Mouse (Mus musculus) naive thymus-derived CD4-positive, alpha-beta T cell, adult 5 months (primary cell): ENCODE measurements around the gene Sptan1. TPM values are rescaled to one million over a fixed set of nuclear protein-coding genes. Genes with fewer than 3 reads are reported as not detected.

ENCODE experiments used
- polyA plus RNA-seq: library from polyadenylated mRNA; unstranded; fragments of 100-300 nt; shearing (Covaris generic); gene quantifications from one replicate; pipeline ENCODE4 v1.2.1, GENCODE M21; 2017

The Sptan1 gene
- polyA plus RNA-seq: 128 TPM

GRCm38 (mm10) chr2:29965250-29965843 is at the start of gene Sptan1:
Gene Sptan1 (plus strand): TSS chr2:29965560.

GRCm38 (mm10) chr2:29934906-29935599 is 30.3 kb upstream of the Sptan1 start, which contains the start of gene Gle1:
Gene Gle1 (plus strand): TSS chr2:29935426.

GRCm38 (mm10) chr2:30048699-30049388 is 83.5 kb downstream of the Sptan1 start, which contains the start of gene Wdr34:
Gene Wdr34 (minus strand): TSS chr2:30048881.

GRCm38 (mm10) chr2:30057223-30057904 is 92.0 kb downstream of the Sptan1 start, which contains the start of gene Set:
Gene Set (plus strand): TSS chr2:30057378.

GRCm38 (mm10) chr2:30077502-30078348 is 112.4 kb downstream of the Sptan1 start, which contains the start of gene Pkn3:
Gene Pkn3 (plus strand): TSS chr2:30077684.

Other genes starting within 250 kb of the Sptan1 start
- not detected for gene Gm13420, start 213.9 kb upstream of the Sptan1 start, polyA plus RNA-seq
- not detected for gene Gm13547, start 206.2 kb upstream of the Sptan1 start, polyA plus RNA-seq
- 6.6 TPM for gene Coq4, start 178.1 kb upstream of the Sptan1 start, polyA plus RNA-seq
- gene Trub2, start 177.1 kb upstream of the Sptan1 start, polyA plus RNA-seq: 16.4 TPM
- 9.5 TPM for gene Slc27a4, start 162.9 kb upstream of the Sptan1 start, polyA plus RNA-seq
- 20.1 TPM for gene Urm1, start 145.5 kb upstream of the Sptan1 start, polyA plus RNA-seq
- 0.30 TPM for gene Cercam, start 96.4 kb upstream of the Sptan1 start, polyA plus RNA-seq
- gene Odf2, start 76.3 kb upstream of the Sptan1 start, polyA plus RNA-seq: 80.1 TPM
- gene Gle1, start 30.1 kb upstream of the Sptan1 start, polyA plus RNA-seq: 76.2 TPM
- 0.96 TPM for gene Wdr34, start 83.3 kb downstream of the Sptan1 start, polyA plus RNA-seq
- 330 TPM for gene Set, start 91.8 kb downstream of the Sptan1 start, polyA plus RNA-seq
- 0.70 TPM for gene Pkn3, start 112.1 kb downstream of the Sptan1 start, polyA plus RNA-seq
- gene Zdhhc12, start 128.1 kb downstream of the Sptan1 start, polyA plus RNA-seq: 8.6 TPM
- 53.2 TPM for gene Zer1, start 159.0 kb downstream of the Sptan1 start, polyA plus RNA-seq
- 4.4 TPM for gene Tbc1d13, start 168.2 kb downstream of the Sptan1 start, polyA plus RNA-seq
- gene Endog, start 205.9 kb downstream of the Sptan1 start, polyA plus RNA-seq: 24.0 TPM
- 30.0 TPM for gene Spout1, start 212.9 kb downstream of the Sptan1 start, polyA plus RNA-seq
- gene Kyat1, start 240.3 kb downstream of the Sptan1 start, polyA plus RNA-seq: 8.2 TPM